Mouse (Mus musculus) kidney, postnatal 4 days (tissue): ENCODE measurements around the gene Rapgef4.
A peak's percentile ranks its signal among the peaks of the same experiment; 100 is the strongest.
"Not testable (repeated sequence)": the region's sequence is repeated elsewhere in the genome, so short reads cannot be mapped to it uniquely, and the experiment has no call there.

Source experiments
- DNase-seq, 2 experiments: peaks; one replicate each; pipeline ENCODE4 v3.0.0; 2021; ENCODE audit warnings: mixed read lengths in 2 of 2

Gene Rapgef4

DNA sequence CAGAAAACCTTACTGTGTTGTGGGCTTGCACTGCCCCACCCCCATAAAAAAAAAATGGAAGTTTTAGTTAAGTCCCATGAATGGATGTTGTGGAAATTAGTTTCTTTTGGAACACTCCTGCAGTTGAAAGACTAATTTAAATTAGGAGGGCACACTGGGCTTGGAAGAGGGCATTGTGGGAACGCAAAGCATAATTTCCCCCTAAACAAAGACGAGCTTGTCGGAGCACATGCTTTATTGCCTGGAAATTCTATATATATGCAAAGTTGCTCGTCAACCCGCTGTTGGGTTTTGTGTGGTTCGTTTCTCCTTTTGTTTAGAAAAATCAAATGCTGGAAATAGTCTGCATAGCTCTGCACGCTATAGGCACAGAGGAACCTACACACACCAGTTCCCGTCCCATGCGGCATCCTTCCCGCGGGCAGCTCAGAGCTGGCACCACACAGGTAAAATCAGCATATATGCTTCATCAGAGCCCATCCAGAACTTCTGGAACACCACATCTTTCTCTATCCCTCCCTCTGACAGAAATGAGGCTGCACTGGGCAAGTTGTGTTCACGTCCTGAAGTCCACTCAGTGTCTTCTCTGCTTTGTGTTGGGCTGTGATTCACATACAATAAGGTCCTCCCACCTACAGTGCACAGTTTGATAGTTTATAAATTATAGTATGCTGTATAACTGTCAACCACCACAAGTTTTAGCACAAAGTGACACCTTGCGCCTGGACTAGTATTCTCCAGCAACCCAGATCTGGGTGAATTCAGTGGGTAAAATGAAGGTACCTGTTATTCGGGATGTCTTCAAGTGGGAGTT lies 141.6 kb downstream of the Rapgef4 start:
- no peak for DNase-seq

DNA sequence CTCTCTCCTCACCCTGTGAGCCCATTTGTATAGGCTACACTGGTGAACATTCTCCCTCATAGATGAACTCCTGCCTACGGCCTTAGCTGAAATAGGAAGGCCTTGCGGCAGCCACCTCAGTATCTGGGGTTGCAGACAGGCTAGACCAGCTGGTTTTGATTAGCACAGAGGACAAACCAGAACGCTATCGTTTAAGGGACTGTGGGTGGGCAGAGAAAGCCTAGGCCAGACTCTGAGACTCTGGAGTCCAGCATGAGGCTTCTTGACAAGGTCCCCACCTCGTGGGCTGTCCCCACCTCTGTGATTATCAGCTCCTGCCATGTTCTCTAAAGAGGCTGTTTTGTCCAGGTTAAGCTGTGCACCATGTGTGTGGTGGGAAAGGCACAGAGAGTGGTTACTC lies 142.8 kb downstream of the Rapgef4 start:
- DNase-seq: no peak

- DNase-seq: no peak
Measured at GRCm38 (mm10) chr2:72125786-72126185, 144.7 kb downstream of the Rapgef4 start.

GRCm38 (mm10) chr2:72126411-72126810 lies 145.4 kb downstream of the Rapgef4 start:
- DNase-seq: no peak

- no peak for DNase-seq
Measured at GRCm38 (mm10) chr2:72129612-72130311, 148.7 kb downstream of the Rapgef4 start.

DNA sequence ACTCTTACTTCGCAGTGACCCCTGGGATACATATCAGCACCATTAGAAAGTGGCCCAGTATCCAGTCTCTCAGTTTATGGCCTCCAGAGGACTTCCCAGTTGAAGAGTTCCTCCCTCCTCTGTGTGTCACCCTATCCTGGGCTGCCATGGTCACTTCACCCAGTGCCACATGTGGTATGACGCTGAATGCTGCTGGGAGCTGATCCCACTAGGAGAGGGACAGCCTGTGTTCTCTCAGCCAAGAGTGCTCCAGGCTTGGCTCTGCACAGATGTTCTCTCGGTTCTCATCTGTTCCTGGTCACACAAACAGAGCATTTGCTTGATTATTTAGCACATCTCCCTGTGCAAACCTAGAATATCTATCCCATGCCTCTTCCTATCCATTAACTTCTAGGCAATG lies 151.2 kb downstream of the Rapgef4 start:
- DNase-seq: no peak

- DNase-seq: no peak
Measured at GRCm38 (mm10) chr2:72136045-72136444, 155.0 kb downstream of the Rapgef4 start.

GRCm38 (mm10) chr2:72136486-72137264 lies 155.6 kb downstream of the Rapgef4 start:
- DNase-seq: no peak

- DNase-seq: no peak
Measured at GRCm38 (mm10) chr2:72139863-72140845, 159.1 kb downstream of the Rapgef4 start.

- DNase-seq: no peak
Measured at GRCm38 (mm10) chr2:72141091-72141490, 160.1 kb downstream of the Rapgef4 start.

- not testable (repeated sequence) for DNase-seq
Measured at GRCm38 (mm10) chr2:72141732-72142131, 160.7 kb downstream of the Rapgef4 start.

- DNase-seq: no peak
Measured at GRCm38 (mm10) chr2:72143413-72143812, 162.4 kb downstream of the Rapgef4 start.

GRCm38 (mm10) chr2:72144576-72145200 lies 163.6 kb downstream of the Rapgef4 start:
- peak in 1 of 2 experiments; percentile 26 for DNase-seq

DNA sequence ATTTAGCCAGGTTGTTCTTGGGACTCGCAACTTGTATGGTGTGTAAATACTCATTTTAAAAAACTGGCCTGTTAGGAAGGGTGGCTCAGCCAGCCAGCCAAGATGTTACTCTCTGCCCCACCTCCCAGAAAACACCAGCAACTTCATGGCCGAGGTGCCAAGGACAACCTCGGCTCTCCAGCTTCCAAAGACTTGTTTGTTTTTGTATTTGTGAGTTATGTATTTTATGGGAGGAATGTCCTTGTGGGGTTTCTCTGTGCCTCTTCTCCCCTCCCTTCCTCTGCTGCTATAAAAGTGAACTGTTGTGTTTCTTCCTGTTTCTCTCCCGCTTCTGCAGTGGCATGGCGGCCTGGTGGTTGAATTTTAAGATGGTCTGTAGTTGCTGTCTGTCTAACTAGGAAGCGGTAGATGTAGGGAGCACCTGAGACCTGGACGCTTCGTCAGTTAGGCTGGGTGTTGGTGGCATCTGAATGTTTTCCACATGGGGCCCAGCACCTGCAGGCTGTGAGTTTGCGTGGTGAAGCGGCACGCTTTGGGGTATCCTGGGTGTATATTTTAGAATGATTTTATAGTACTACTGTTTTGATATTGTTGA lies 164.3 kb downstream of the Rapgef4 start:
- DNase-seq: no peak

DNA sequence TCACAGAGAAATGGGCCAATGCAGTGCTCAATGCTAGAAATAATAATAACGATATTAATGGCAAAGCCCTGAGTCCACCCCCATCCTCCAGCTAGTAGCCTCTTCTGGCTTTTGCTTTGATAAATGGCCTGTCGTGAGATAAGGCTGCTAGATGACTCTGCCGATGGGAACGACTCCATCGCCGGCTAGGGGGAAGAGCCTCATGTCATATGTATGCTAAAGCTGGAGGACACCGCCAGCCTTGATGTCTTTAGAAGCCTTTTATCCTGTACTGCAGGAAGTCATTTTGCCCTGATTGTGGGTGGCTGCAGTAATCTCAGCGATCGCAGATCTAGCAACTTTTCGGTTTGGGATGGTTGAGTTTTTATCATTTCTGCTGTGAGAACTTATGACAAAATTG lies 165.0 kb downstream of the Rapgef4 start:
- DNase-seq: peak in 1 of 2 experiments; percentile 15

- DNase-seq: no peak
Measured at GRCm38 (mm10) chr2:72147246-72147645, 166.2 kb downstream of the Rapgef4 start.

GRCm38 (mm10) chr2:72147695-72148094 lies 166.7 kb downstream of the Rapgef4 start:
- no peak for DNase-seq

- peak in 1 of 2 experiments; percentile 24 for DNase-seq
Measured at GRCm38 (mm10) chr2:72148647-72149046, 167.6 kb downstream of the Rapgef4 start.

DNA sequence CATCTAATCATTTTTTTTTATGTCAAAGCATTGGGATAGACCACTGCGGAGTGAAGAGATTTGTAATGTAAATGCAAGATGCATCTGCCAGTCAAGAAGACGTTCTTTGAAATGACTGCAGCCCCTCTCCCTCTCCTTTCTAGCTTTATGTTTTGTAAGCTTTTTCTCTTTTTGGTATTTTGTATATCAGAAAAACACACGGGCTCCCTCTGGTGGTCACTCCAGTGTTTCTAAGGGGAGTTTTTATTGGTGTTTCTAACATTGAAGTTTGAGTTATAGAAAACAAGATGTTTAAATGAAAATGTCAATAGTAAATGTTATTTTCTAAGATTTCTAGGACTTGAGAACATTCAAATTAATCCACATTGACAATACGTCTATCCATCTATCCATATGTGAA lies 168.0 kb downstream of the Rapgef4 start:
- DNase-seq: peak; percentile 85 to 87

DNA sequence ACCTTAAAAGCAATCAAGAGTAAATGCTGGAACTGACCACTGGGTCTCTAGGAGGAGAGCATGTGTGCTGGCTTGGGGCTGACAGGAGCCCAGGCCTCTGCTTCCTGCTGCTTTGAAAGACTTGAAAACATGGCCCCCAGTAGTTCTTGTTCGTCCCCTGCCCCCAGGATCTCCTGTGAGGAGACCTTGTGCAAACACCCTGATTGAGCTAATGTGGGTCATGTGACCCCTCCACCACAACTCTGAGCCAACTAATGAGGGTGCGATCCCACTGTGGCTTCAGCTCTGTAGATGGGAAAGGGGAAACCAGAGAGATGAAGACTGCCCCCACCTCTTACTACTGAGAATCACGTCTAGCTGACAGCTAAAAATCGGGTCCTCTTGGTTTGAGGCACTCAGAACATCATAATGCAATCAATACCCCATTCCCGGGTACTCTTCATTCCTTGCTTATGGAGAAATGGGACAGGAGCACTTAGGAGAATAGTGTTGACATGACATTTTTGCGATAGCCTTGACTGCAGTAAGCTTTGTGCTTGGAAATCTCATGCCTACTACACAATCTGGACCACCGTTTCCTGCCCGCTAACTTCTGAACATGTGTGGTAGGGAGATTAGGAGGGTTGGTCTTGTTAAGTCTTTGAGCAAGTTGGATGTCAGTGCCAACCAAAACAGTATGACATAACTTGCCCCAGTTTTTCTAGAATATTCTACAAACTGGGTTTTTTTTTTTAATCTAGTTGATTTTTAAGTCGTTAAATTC lies 170.9 kb downstream of the Rapgef4 start:
- no peak for DNase-seq
